Mouse (Mus musculus) CH12.LX (cell line): Measurements from ENCODE around the gene 2010106E10Rik. TPM values are rescaled to one million over a fixed set of nuclear protein-coding genes. Genes with fewer than 3 reads are reported as not detected.

Experiments used
- DNase-seq: peaks from one replicate; pipeline ENCODE4 v3.0.0-alpha.2; 2013; ENCODE audit errors: extremely low read depth
- H3K27ac ChIP-seq: 2 replicates; pipeline ENCODE4 v1.5.1; 2012; ENCODE audit warnings: low read depth, mild to moderate bottlenecking, control low read depth, moderate library complexity; ENCODE audit not compliant: insufficient read depth
- H3K27me3 ChIP-seq: replicated peaks from 2 replicates; pipeline ENCODE3; 2012; ENCODE audit warnings: inconsistent platforms
- H3K36me3 ChIP-seq, 2 experiments: replicated peaks in 1 of 2; 2 replicates each; pipeline versions ENCODE3 to v1.6.1; 2012; ENCODE audit warnings: inconsistent platforms in 1 of 2, low read length in 1 of 2, mild to moderate bottlenecking in 1 of 2, mixed read lengths in 1 of 2, moderate library complexity in 1 of 2; ENCODE audit not compliant: control insufficient read depth in 1 of 2, insufficient read depth in 1 of 2
- H3K4me1 ChIP-seq, 2 experiments: 2 replicates each; pipeline ENCODE4 v1.6.1; 2012; ENCODE audit warnings: inconsistent platforms in 1 of 2, moderate library complexity in 1 of 2; ENCODE audit not compliant: insufficient read depth in 2 of 2, control insufficient read depth in 1 of 2
- H3K4me2 ChIP-seq: 2 replicates; pipeline ENCODE4 v1.6.1; 2012; ENCODE audit warnings: low read depth, mild to moderate bottlenecking, control low read depth; ENCODE audit not compliant: poor library complexity, insufficient read depth, severe bottlenecking
- H3K4me3 ChIP-seq, 3 experiments: fragments of 150-350 bp in 1 of 3; sonication (generic) in 1 of 3; replicated peaks in 1 of 3; 2 replicates each; pipeline versions ENCODE3 to v1.5.1; 2011 to 2012; ENCODE audit warnings: low read depth in 2 of 3, low read length in 2 of 3, mild to moderate bottlenecking in 2 of 3, moderate library complexity in 2 of 3, control low read depth in 1 of 3, improper control_type of control experiment in 1 of 3, inconsistent platforms in 1 of 3, mixed read lengths in 1 of 3; ENCODE audit not compliant: poor library complexity in 1 of 3
- H3K79me2 ChIP-seq: replicated peaks from 2 replicates; pipeline ENCODE4 v1.6.1; 2012; ENCODE audit warnings: mild to moderate bottlenecking, moderate library complexity; ENCODE audit not compliant: control insufficient read depth, poor library complexity, insufficient read depth, severe bottlenecking; ENCODE audit errors: extremely low read depth
- H3K9ac ChIP-seq: 2 replicates; pipeline ENCODE4 v1.6.1; 2012; ENCODE audit warnings: low read depth, mild to moderate bottlenecking, control low read depth, moderate library complexity; ENCODE audit not compliant: insufficient read depth
- H3K9me3 ChIP-seq: replicated peaks from 2 replicates; pipeline ENCODE3; 2012; ENCODE audit warnings: low read length, inconsistent platforms, mixed read lengths
- CHD1 ChIP-seq: IDR thresholded peaks from 2 replicates; pipeline ENCODE4 v1.6.1; 2012; ENCODE audit warnings: low read depth, low read length, improper control_type of control experiment, inconsistent platforms
- CTCF ChIP-seq, 2 experiments: IDR thresholded peaks in 1 of 2; conservative IDR thresholded peaks in 1 of 2; 2 replicates each; pipeline ENCODE4 v1.5.1; 2011 to 2012; ENCODE audit warnings: low read depth in 2 of 2, low read length in 2 of 2, improper control_type of control experiment in 1 of 2, inconsistent platforms in 1 of 2, mild to moderate bottlenecking in 1 of 2, moderate library complexity in 1 of 2
- E2F4 ChIP-seq: IDR thresholded peaks from 2 replicates; pipeline ENCODE4 v1.6.1; 2011; ENCODE audit warnings: low read depth, low read length, improper control_type of control experiment; ENCODE audit not compliant: insufficient replicate concordance
- ELF1 ChIP-seq: IDR thresholded peaks from 2 replicates; pipeline ENCODE4 v1.6.1; 2014; ENCODE audit warnings: low read depth, mild to moderate bottlenecking, inconsistent platforms, low read length, improper control_type of control experiment
- EP300 ChIP-seq: IDR thresholded peaks from 2 replicates; pipeline ENCODE4 v1.6.1; 2011; ENCODE audit warnings: low read length, improper control_type of control experiment
- HCFC1 ChIP-seq: IDR thresholded peaks from 2 replicates; pipeline ENCODE4 v1.6.1; 2012; ENCODE audit warnings: low read depth, mild to moderate bottlenecking, inconsistent platforms, low read length, improper control_type of control experiment
- IRF4 ChIP-seq: IDR thresholded peaks from 2 replicates; pipeline ENCODE4 v1.6.1; 2014; ENCODE audit warnings: low read depth, mild to moderate bottlenecking, inconsistent platforms, low read length, improper control_type of control experiment
- JUN ChIP-seq: IDR thresholded peaks from 2 replicates; pipeline ENCODE4 v1.6.1; 2011; ENCODE audit warnings: low read depth, mild to moderate bottlenecking, low read length, improper control_type of control experiment, moderate library complexity; ENCODE audit not compliant: insufficient read depth
- KAT2A ChIP-seq: IDR thresholded peaks from 2 replicates; pipeline ENCODE4 v1.6.1; 2012; ENCODE audit warnings: low read length, improper control_type of control experiment, inconsistent platforms; ENCODE audit not compliant: insufficient replicate concordance
- MXI1 ChIP-seq: IDR thresholded peaks from 2 replicates; pipeline ENCODE4 v1.6.1; 2011; ENCODE audit warnings: mild to moderate bottlenecking, low read depth, low read length, improper control_type of control experiment
- MYC ChIP-seq: IDR thresholded peaks from 2 replicates; pipeline ENCODE4 v1.6.1; 2011; ENCODE audit warnings: low read depth, mild to moderate bottlenecking, improper control_type of control experiment, low read length
- NRF1 ChIP-seq: IDR thresholded peaks from 2 replicates; pipeline ENCODE4 v1.6.1; 2014; ENCODE audit warnings: low read depth, mild to moderate bottlenecking, inconsistent platforms, low read length, improper control_type of control experiment, moderate library complexity
- POLR2AphosphoS2 ChIP-seq: IDR thresholded peaks from 2 replicates; pipeline ENCODE4 v1.6.1; 2011; ENCODE audit warnings: low read depth, low read length, improper control_type of control experiment
- RAD21 ChIP-seq: IDR thresholded peaks from 2 replicates; pipeline ENCODE4 v1.6.1; 2011; ENCODE audit warnings: low read depth, mild to moderate bottlenecking, low read length, improper control_type of control experiment, moderate library complexity
- RCOR1 ChIP-seq: conservative IDR thresholded peaks from 2 replicates; pipeline ENCODE4 v1.6.1; 2012; ENCODE audit warnings: low read depth, mild to moderate bottlenecking, inconsistent platforms, low read length, improper control_type of control experiment
- SMC3 ChIP-seq: IDR thresholded peaks from 2 replicates; pipeline ENCODE4 v1.6.1; 2011; ENCODE audit warnings: low read depth, low read length, improper control_type of control experiment
- TBP ChIP-seq: conservative IDR thresholded peaks from 2 replicates; pipeline ENCODE4 v1.6.1; 2011; ENCODE audit warnings: low read depth, low read length, improper control_type of control experiment
- TCF12 ChIP-seq: IDR thresholded peaks from 2 replicates; pipeline ENCODE4 v1.6.1; 2014; ENCODE audit warnings: low read depth, mild to moderate bottlenecking, inconsistent platforms, low read length, improper control_type of control experiment
- UBTF ChIP-seq: IDR thresholded peaks from 2 replicates; pipeline ENCODE4 v1.6.1; 2012; ENCODE audit warnings: low read depth, mild to moderate bottlenecking, inconsistent platforms, low read length, improper control_type of control experiment, moderate library complexity
- ZC3H11A ChIP-seq: IDR thresholded peaks from 2 replicates; pipeline ENCODE4 v1.6.1; 2012; ENCODE audit warnings: low read depth, mild to moderate bottlenecking, inconsistent platforms, low read length, improper control_type of control experiment
- ZKSCAN1 ChIP-seq: IDR thresholded peaks from 2 replicates; pipeline ENCODE4 v1.6.1; 2012; ENCODE audit warnings: low read depth, inconsistent platforms, low read length, improper control_type of control experiment, borderline replicate concordance
- ZMIZ1 ChIP-seq: IDR thresholded peaks from 2 replicates; pipeline ENCODE4 v1.6.1; 2012; ENCODE audit warnings: low read depth, mild to moderate bottlenecking, inconsistent platforms, low read length, improper control_type of control experiment
- ZNF384 ChIP-seq: IDR thresholded peaks from 2 replicates; pipeline ENCODE4 v1.6.1; 2012; ENCODE audit warnings: low read depth, low read length, improper control_type of control experiment, inconsistent platforms
- dilution Hi-C: fragments of 300-500 bp; cut with MboI; formaldehyde crosslinking; loops from 2 replicates; pipeline ENCODE4 v1.14.3; 2020; ENCODE audit warnings: low sequenced_read_pairs; ENCODE audit not compliant: extremely low pct_unique_long_range_greater_than_20kb, extremely low pct_ligation_motif_present
- in situ Hi-C: fragments of 300-500 bp; cut with MboI; formaldehyde crosslinking; loops from 3 replicates; pipeline ENCODE4 v1.14.3; 2019; ENCODE audit warnings: low sequenced_read_pairs, low pct_ligation_motif_present, low pct_unique_long_range_greater_than_20kb, mixed read lengths
- polyA plus RNA-seq: library from polyadenylated mRNA; unstranded; fragments of >175 nt; gene quantifications from 2 replicates; pipeline ENCODE4 v1.2.1, GENCODE M21; 2012; ENCODE audit warnings: low read depth; ENCODE audit not compliant: insufficient read length
- total RNA-seq, 2 experiments: library from RNA; depleted of rRNA; stranded (reverse); fragments of 300-350 nt in 1 of 2; fragments of >200 nt in 1 of 2; gene quantifications; 2 replicates each; pipeline ENCODE4 v1.2.3; 2012 to 2014

Gene 2010106E10Rik
- total and polyA plus RNA-seq, 3 experiments: not detected

- Histone ChIP-seq H3K27ac (no peak within 1 kb of the TSS), H3K36me3 (no peaks in the 10 kb centered on the region), H3K4me3 (no peak within 1 kb of the TSS), H3K4me1 (no peaks in the 10 kb centered on the region), H3K27me3 (no peaks in the 10 kb centered on the region), H3K9ac (no peak within 1 kb of the TSS), H3K79me2 (no peaks in the 10 kb centered on the region), H3K9me3 (peaks cover 4% of the 10 kb centered on the region), H3K4me2 (no peak within 1 kb of the TSS)
- no peak for DNase-seq
- TF ChIP-seq CHD1 (no peak), CTCF (conservative IDR thresholded peaks at IDR 0.05 in 1 of 2, IDR thresholded peaks at IDR 0.05 in 1 of 2; ENCODE audit: low read depth in 2 of 2, low read length in 2 of 2) (no peak), NRF1 (no peak), RAD21 (no peak), JUN (no peak), MYC (no peak), ELF1 (no peak), ZC3H11A (no peak), ZMIZ1 (no peak)
- dilution Hi-C loops: no loop called here
- in situ Hi-C loops: no loop called here
Observed at GRCm38 (mm10) chrX:112600511-112601305, 105.6 kb downstream of the 2010106E10Rik start, which contains the start of gene Zfp711. Gene Zfp711, plus strand, starts transcription at chrX:112600526.

GRCm38 (mm10) chrX:112601306-112602120, 106.4 kb downstream of the 2010106E10Rik start:
- DNase-seq: no peak
- dilution Hi-C loops: no loop called here
- Histone ChIP-seq H3K27ac (no peak overlapping the region), H3K9ac (no peak overlapping the region), H3K4me1 (no peaks in the 10 kb centered on the region), H3K4me2 (no peak overlapping the region), H3K27me3 (no peaks in the 10 kb centered on the region), H3K79me2 (no peaks in the 10 kb centered on the region), H3K9me3 (peaks cover 4% of the 10 kb centered on the region), H3K36me3 (no peaks in the 10 kb centered on the region), H3K4me3 (no peak overlapping the region)
- TF ChIP-seq TCF12 (no peak), UBTF (no peak), RCOR1 (no peak), MXI1 (no peak), NRF1 (no peak), CTCF (conservative IDR thresholded peaks at IDR 0.05 in 1 of 2, IDR thresholded peaks at IDR 0.05 in 1 of 2; ENCODE audit: low read depth in 2 of 2, low read length in 2 of 2) (no peak), TBP (no peak), SMC3 (no peak), ZNF384 (no peak), ZKSCAN1 (no peak), EP300 (no peak), HCFC1 (no peak), ELF1 (no peak), POLR2AphosphoS2 (no peak), IRF4 (no peak), E2F4 (no peak), KAT2A (no peak)
- in situ Hi-C loops: no loop called here
